Mouse (Mus musculus): ENCODE results near the gene Smox.

GRCm38 (mm10) chr2:131495256-131495655, 4.0 kb downstream of the Smox start:
- TF ChIP-seq CTCF (IDR thresholded peaks at IDR 0.05 in 2 of 3, conservative IDR thresholded peaks at IDR 0.05 in 1 of 3; ENCODE audit: control insufficient read depth in 1 of 3, insufficient read depth in 1 of 3, low read depth in 2 of 3, low read length in 3 of 3, poor library complexity in 1 of 3, severe bottlenecking in 1 of 3) (no peak), NRF1 (IDR thresholded peaks at IDR 0.05; ENCODE audit: insufficient read depth, low read depth, low read length, poor library complexity, severe bottlenecking) (no peak), GABPA (IDR thresholded peaks at IDR 0.05; ENCODE audit: low read depth, low read length) (no peak), EP300 (IDR thresholded peaks at IDR 0.05; ENCODE audit: low read depth in 1 of 2, low read length in 2 of 2) (no peak), ETS1 (IDR thresholded peaks at IDR 0.05; ENCODE audit: low read depth, low read length) (no peak)
